Mouse (Mus musculus) forebrain, embryonic 12.5 days (tissue): ENCODE measurements at regions not wholly inside any gene's neighbourhood (a gene's known extent, or its start where the extent isn't known, plus 50 kb on each side); places are given as distances from the start of the nearest gene placed in this dataset.

Source experiments
- ATAC-seq: fragments of 200-750 bp; cut with Nextera tagmentation; 2 replicates; pipeline ENCODE4 v1.8.0; 2017; ENCODE audit warnings: moderate TSS enrichment; ENCODE audit not compliant: low FRiP score
- H3K27ac ChIP-seq: fragments of 300-500 bp; sonication (generic); 2 replicates; pipeline ENCODE4 v1.5.1; 2016; ENCODE audit warnings: mild to moderate bottlenecking
- H3K27me3 ChIP-seq: fragments of 300-500 bp; sonication (generic); 2 replicates; pipeline ENCODE4 v1.6.1; 2016; ENCODE audit warnings: mild to moderate bottlenecking
- H3K36me3 ChIP-seq: fragments of 300-500 bp; sonication (generic); replicated peaks from 2 replicates; pipeline ENCODE4 v1.6.1; 2016; ENCODE audit warnings: mild to moderate bottlenecking
- H3K4me1 ChIP-seq: fragments of 300-500 bp; sonication (generic); 2 replicates; pipeline ENCODE4 v1.6.1; 2016
- H3K4me2 ChIP-seq: fragments of 300-500 bp; sonication (generic); 2 replicates; pipeline ENCODE4 v1.6.1; 2016; ENCODE audit warnings: mild to moderate bottlenecking, moderate library complexity
- H3K4me3 ChIP-seq: fragments of 300-500 bp; sonication (generic); replicated peaks from 2 replicates; pipeline ENCODE4 v1.5.1; 2016; ENCODE audit warnings: mild to moderate bottlenecking
- H3K9ac ChIP-seq: fragments of 300-500 bp; sonication (generic); 2 replicates; pipeline ENCODE4 v1.6.1; 2016; ENCODE audit warnings: mild to moderate bottlenecking
- H3K9me3 ChIP-seq: fragments of 300-500 bp; sonication (generic); 2 replicates; pipeline ENCODE4 v1.6.1; 2016
- WGBS: fragments of 180-500 bp; shearing (Covaris S2); methylation state at CpG from one replicate; pipeline ENCODE4 v1.1.7; 2016; 5-methylcytosine and 5-hydroxymethylcytosine counted together

DNA sequence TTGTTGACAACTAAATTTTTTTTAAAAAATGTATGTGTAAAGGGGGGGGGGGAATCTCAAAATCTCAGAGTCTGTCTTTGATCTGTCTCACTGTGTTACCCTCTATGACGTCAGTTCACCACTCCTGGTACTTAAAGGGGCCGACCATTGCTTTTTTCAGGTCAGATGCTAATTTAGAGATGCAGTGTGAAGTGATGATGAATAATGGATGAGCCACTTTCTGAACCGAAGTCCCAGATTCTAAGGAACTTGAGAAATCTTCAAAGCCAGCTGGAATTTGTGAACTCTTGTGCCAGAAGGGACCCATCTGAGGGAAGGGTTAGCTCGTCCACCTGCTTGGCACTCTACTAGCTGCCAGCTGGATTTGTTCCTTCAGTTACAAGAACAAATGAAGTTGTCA, 271.1 kb upstream of the Nectin3 start:
- no peaks in the 10 kb centered on the region for H3K36me3 ChIP-seq
- WGBS, result 26% methylated on average over 4 of the region's 4 CpGs
- H3K4me1 ChIP-seq, result peaks cover 6% of the 10 kb centered on the region; the same call in 1 of the 2 replicates
- no peak overlapping the region for H3K4me2 ChIP-seq
- no peaks in the 10 kb centered on the region for H3K27me3 ChIP-seq
- no peak overlapping the region for H3K27ac ChIP-seq
- ATAC-seq, result peak; percentile 82
- H3K9me3 ChIP-seq, result no peaks in the 10 kb centered on the region
- H3K9ac ChIP-seq, result no peak overlapping the region
- no peak overlapping the region for H3K4me3 ChIP-seq

DNA sequence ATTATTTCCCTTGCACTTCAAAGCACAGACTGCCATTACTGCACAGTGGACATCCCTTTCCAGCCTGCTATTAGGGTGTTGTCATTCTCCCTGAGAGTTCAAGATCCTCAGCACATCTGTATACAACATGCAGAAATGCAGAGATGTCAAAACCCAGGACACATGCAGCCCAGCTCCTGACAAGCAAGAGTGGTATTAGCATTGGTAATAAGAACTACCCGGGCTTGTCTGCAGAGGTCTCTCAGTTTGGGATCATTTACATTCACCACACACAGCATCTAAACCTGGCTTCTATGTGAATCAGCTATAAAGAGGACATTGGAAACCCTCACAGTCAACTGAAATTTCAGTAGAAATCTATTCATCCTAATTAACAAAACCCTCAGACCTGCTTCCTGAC, 270.1 kb upstream of the Nectin3 start:
- H3K36me3 ChIP-seq, result no peaks in the 10 kb centered on the region

GRCm38 (mm10) chr16:46735140-46735539, 236.8 kb upstream of the Nectin3 start:
- 74% methylated on average over 4 of the region's 4 CpGs for WGBS
- no peaks in the 10 kb centered on the region for H3K4me1 ChIP-seq

More for the DNA sequence above, 270.1 kb upstream of the Nectin3 start:
- Histone ChIP-seq H3K9me3 (no peaks in the 10 kb centered on the region), H3K4me1 (peaks cover 6% of the 10 kb centered on the region; the same call in 1 of the 2 replicates), H3K9ac (no peak overlapping the region), H3K4me2 (no peak overlapping the region), H3K27ac (peak overlapping the region; percentile 38), H3K4me3 (no peak overlapping the region), H3K27me3 (no peaks in the 10 kb centered on the region)
- WGBS, result 32% methylated on average over 1 of the region's 1 CpGs
- peak; percentile 53 for ATAC-seq

GRCm38 (mm10) chr16:46728424-46728823, 230.1 kb upstream of the Nectin3 start:
- ATAC-seq, result no peak
- no peaks in the 10 kb centered on the region for H3K27me3 ChIP-seq
- H3K9me3 ChIP-seq, result no peaks in the 10 kb centered on the region
- no peaks in the 10 kb centered on the region for H3K36me3 ChIP-seq
- no peak overlapping the region for H3K27ac ChIP-seq
- H3K4me1 ChIP-seq, result no peaks in the 10 kb centered on the region
- no peak overlapping the region for H3K4me3 ChIP-seq
- H3K4me2 ChIP-seq, result no peak overlapping the region
- 89% methylated on average over 3 of the region's 3 CpGs for WGBS
- no peak overlapping the region for H3K9ac ChIP-seq

More at GRCm38 (mm10) chr16:46735140-46735539, 236.8 kb upstream of the Nectin3 start:
- Histone ChIP-seq H3K4me2 (no peak overlapping the region), H3K9me3 (no peaks in the 10 kb centered on the region), H3K4me3 (no peak overlapping the region), H3K9ac (no peak overlapping the region), H3K27me3 (no peaks in the 10 kb centered on the region), H3K36me3 (no peaks in the 10 kb centered on the region), H3K27ac (no peak overlapping the region)
- no peak for ATAC-seq

DNA sequence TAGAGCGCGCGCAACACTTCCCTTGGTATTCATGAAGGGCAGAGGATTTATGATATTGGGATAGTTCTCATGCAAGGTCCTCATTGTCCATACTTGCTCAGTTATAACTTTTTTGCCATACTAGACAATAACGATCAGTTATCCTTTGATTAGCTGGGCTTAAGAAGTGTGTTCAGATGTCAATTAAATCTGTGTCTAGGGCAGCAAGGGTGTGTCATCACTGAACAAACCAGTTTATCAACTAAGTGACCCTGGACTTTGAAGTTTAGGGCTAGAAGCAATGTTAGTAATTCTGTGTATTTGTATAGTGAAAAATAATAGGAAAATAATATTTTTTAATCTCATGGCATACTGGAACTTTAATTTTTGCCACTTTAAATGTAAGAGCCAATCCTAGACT, 225.3 kb upstream of the Nectin3 start:
- Histone ChIP-seq H3K36me3 (no peaks in the 10 kb centered on the region), H3K9me3 (no peaks in the 10 kb centered on the region), H3K27ac (no peak overlapping the region), H3K4me3 (no peak overlapping the region), H3K4me2 (no peak overlapping the region), H3K9ac (no peak overlapping the region), H3K4me1 (no peaks in the 10 kb centered on the region), H3K27me3 (no peaks in the 10 kb centered on the region)
- no peak for ATAC-seq
- 89% methylated on average over 4 of the region's 4 CpGs for WGBS

DNA sequence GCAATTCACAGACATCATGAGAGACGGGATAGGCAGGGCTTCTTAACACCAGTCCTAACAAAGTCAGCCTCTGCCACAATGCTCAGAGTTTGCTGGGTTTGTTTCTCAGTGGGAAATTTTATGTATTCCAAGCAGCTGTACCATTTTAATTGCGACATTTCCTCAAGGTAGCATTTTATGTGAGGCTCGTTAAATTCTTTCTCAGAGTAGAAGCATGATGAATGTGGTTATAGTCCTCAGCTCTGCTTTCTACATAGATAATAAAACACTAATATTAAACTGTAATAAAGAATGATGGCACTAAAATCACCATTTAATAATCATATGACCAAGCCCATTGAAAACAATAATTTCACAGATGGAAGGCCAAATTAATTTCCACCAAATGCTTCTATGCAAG, 181.5 kb upstream of the Nectin3 start:
- WGBS, result 83% methylated on average over 3 of the region's 3 CpGs
- no peak overlapping the region for H3K4me2 ChIP-seq
- no peak overlapping the region for H3K9ac ChIP-seq
- no peaks in the 10 kb centered on the region for H3K36me3 ChIP-seq
- H3K27me3 ChIP-seq, result no peaks in the 10 kb centered on the region
- no peak overlapping the region for H3K4me3 ChIP-seq
- H3K9me3 ChIP-seq, result no peaks in the 10 kb centered on the region
- H3K4me1 ChIP-seq, result no peaks in the 10 kb centered on the region
- no peak for ATAC-seq
- H3K27ac ChIP-seq, result no peak overlapping the region

- no peak overlapping the region for H3K9ac ChIP-seq
- no peak for ATAC-seq
Measured at GRCm38 (mm10) chr16:46669590-46669989, 171.3 kb upstream of the Nectin3 start.

GRCm38 (mm10) chr16:46665566-46665965, 167.2 kb upstream of the Nectin3 start:
- H3K4me3 ChIP-seq, result no peak overlapping the region
- H3K9me3 ChIP-seq, result no peaks in the 10 kb centered on the region
- H3K9ac ChIP-seq, result no peak overlapping the region
- no peak overlapping the region for H3K4me2 ChIP-seq
- H3K27me3 ChIP-seq, result no peaks in the 10 kb centered on the region
- ATAC-seq, result no peak
- no peak overlapping the region for H3K27ac ChIP-seq
- no peaks in the 10 kb centered on the region for H3K36me3 ChIP-seq
- 85% methylated on average over 3 of the region's 3 CpGs for WGBS
- no peaks in the 10 kb centered on the region for H3K4me1 ChIP-seq

More at GRCm38 (mm10) chr16:46669590-46669989, 171.3 kb upstream of the Nectin3 start:
- Histone ChIP-seq H3K9me3 (no peaks in the 10 kb centered on the region), H3K4me2 (no peak overlapping the region), H3K4me1 (no peaks in the 10 kb centered on the region), H3K36me3 (no peaks in the 10 kb centered on the region), H3K27ac (no peak overlapping the region), H3K4me3 (no peak overlapping the region), H3K27me3 (no peaks in the 10 kb centered on the region)
- WGBS, result 63% methylated on average over 3 of the region's 3 CpGs

DNA sequence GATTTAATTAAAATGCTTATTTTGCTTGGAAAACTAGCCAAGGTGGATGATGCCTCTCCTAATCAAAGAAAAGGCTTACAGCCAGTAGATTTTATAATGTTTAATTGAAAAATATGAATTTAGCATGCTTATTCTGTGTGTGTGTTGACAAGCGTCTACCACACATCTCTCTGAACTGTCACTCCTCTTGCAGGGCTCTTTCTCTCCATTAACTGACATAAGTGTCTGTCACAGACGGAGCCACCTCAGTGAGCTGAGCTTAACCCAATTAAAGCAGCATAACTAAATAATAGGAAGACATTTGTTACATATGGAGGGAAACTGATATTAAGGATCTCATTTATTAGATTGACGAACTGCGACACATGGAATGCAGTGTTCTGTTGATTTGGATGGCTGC, 164.7 kb upstream of the Nectin3 start:
- no peak overlapping the region for H3K4me2 ChIP-seq

GRCm38 (mm10) chr16:46655041-46655440, 156.7 kb upstream of the Nectin3 start:
- H3K27ac ChIP-seq, result no peak overlapping the region
- WGBS, result 91% methylated on average over 4 of the region's 4 CpGs
- H3K9ac ChIP-seq, result no peak overlapping the region
- no peaks in the 10 kb centered on the region for H3K36me3 ChIP-seq
- ATAC-seq, result no peak
- H3K27me3 ChIP-seq, result no peaks in the 10 kb centered on the region
- H3K4me3 ChIP-seq, result no peak overlapping the region
- no peaks in the 10 kb centered on the region for H3K4me1 ChIP-seq
- H3K9me3 ChIP-seq, result no peaks in the 10 kb centered on the region
- no peak overlapping the region for H3K4me2 ChIP-seq

More for the DNA sequence above, 164.7 kb upstream of the Nectin3 start:
- no peak for ATAC-seq
- H3K4me1 ChIP-seq, result no peaks in the 10 kb centered on the region
- no peak overlapping the region for H3K27ac ChIP-seq
- no peaks in the 10 kb centered on the region for H3K9me3 ChIP-seq
- no peak overlapping the region for H3K4me3 ChIP-seq
- H3K36me3 ChIP-seq, result no peaks in the 10 kb centered on the region
- 87% methylated on average over 4 of the region's 4 CpGs for WGBS
- no peak overlapping the region for H3K9ac ChIP-seq
- no peaks in the 10 kb centered on the region for H3K27me3 ChIP-seq

DNA sequence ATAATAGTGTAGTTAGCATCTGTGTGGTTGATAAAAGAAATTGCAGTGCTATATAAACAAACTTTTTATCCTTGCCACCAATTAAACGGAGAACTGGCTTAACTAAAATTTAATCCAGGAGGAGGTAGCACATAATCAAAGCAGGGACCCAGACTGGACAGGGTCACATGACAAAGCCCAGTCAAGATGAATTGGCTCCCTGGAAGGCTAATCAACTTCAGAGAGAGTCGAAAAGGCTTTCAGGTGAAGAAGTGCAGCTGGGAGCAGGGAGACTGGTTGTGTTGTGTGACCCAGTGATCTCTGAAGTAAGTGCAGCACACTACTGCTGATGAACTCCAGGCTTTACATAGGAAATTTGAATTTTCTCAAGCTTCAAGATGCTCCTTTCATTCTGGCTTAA, 127.5 kb upstream of the Nectin3 start:
- no peak overlapping the region for H3K27ac ChIP-seq
- ATAC-seq, result no peak
- no peak overlapping the region for H3K4me3 ChIP-seq
- H3K27me3 ChIP-seq, result no peaks in the 10 kb centered on the region
- H3K9ac ChIP-seq, result no peak overlapping the region
- no peaks in the 10 kb centered on the region for H3K9me3 ChIP-seq
- no peaks in the 10 kb centered on the region for H3K36me3 ChIP-seq
- H3K4me1 ChIP-seq, result peaks cover 4% of the 10 kb centered on the region; the same call in 1 of the 2 replicates
- 6% methylated on average over 2 of the region's 2 CpGs for WGBS
- no peak overlapping the region for H3K4me2 ChIP-seq

DNA sequence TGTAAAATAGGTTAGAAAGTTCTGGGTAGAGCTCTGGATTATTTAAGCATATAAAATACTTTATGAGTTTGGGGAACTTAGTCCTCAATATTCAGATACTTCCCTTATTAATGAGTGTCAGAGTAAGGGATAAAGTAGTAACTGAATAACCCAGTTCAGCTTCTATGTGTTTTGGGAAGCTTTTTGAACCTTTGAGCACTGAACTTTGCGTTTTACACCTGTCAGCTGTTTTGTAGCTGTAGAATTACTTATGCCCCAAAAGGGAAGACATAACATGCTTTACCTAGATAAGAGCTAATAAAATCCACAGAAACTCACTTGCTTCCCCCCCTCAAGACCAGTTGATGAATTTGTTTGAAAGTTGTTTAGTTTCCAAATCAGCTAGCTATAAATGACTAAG, 124.9 kb upstream of the Nectin3 start:
- no peak for ATAC-seq
- Histone ChIP-seq H3K36me3 (no peaks in the 10 kb centered on the region), H3K9ac (no peak overlapping the region), H3K4me1 (peaks cover 4% of the 10 kb centered on the region; the same call in 1 of the 2 replicates), H3K27ac (no peak overlapping the region), H3K27me3 (no peaks in the 10 kb centered on the region), H3K4me3 (no peak overlapping the region), H3K4me2 (no peak overlapping the region), H3K9me3 (no peaks in the 10 kb centered on the region)
- 89% methylated on average over 1 of the region's 1 CpGs for WGBS

DNA sequence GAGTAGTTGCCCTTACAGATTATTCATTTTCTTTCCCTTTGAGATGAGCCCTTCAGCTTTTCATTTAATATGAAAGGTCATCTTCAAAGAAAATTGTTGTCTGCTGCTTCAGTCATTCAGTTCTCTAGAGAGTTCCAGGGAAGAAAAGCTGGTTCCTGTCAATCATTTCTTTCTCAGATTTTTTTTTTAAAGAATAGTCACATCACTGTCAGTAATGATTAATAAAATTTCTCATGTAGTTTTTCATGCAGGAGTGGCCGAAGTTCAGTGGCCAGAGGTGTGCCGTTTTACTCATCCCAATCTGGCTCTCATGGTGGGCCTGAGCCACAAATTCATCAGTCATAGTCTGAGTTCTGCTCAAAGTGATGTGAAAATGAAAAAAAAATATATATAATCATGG, 121.5 kb upstream of the Nectin3 start:
- Histone ChIP-seq H3K36me3 (no peaks in the 10 kb centered on the region), H3K9me3 (no peaks in the 10 kb centered on the region), H3K4me3 (no peak overlapping the region), H3K9ac (no peak overlapping the region), H3K4me1 (no peaks in the 10 kb centered on the region), H3K4me2 (no peak overlapping the region), H3K27me3 (no peaks in the 10 kb centered on the region), H3K27ac (no peak overlapping the region)
- no peak for ATAC-seq
- 93% methylated on average over 2 of the region's 2 CpGs for WGBS
